Mouse (Mus musculus): ENCODE data around the gene Ntf3.

GRCm38 (mm10) chr6:126142021-126142554, 24.6 kb downstream of the Ntf3 start:
- TF ChIP-seq GATA1 (IDR thresholded peaks at IDR 0.05; ENCODE audit: borderline replicate concordance, low read length) = no peak
- TF ChIP-seq FLI1 (IDR thresholded peaks at IDR 0.05; ENCODE audit: low read length) = no peak

Data from megakaryocyte, embryonic 14.5 days (primary cell).